Mouse (Mus musculus): Measurements from ENCODE around the gene Mpg.

Mpg gene

GRCm38 (mm10) chr11:32201922-32202685, 24.2 kb upstream of the Mpg start:
- DNase-seq: peak; percentile 36

- DNase-seq: peak; percentile 96
These were observed 21.0 kb upstream of the Mpg start, which contains the start of gene Snrnp25 for GRCm38 (mm10) chr11:32205058-32205873. Gene Snrnp25 (plus strand): TSS chr11:32205415.

GRCm38 (mm10) chr11:32210623-32211022, 15.7 kb upstream of the Mpg start:
- DNase-seq: no peak

- DNase-seq: no peak
These were observed 10.7 kb upstream of the Mpg start for GRCm38 (mm10) chr11:32215372-32216162.

- DNase-seq: peak; percentile 87
These were observed 9.5 kb upstream of the Mpg start for GRCm38 (mm10) chr11:32216851-32217250.

- no peak for DNase-seq
These were observed 7.7 kb upstream of the Mpg start for GRCm38 (mm10) chr11:32218501-32219050.

- DNase-seq: no peak
These were observed 7.0 kb upstream of the Mpg start for GRCm38 (mm10) chr11:32219287-32219686.

GRCm38 (mm10) chr11:32220607-32221224, 5.6 kb upstream of the Mpg start:
- DNase-seq: peak; percentile 31

GRCm38 (mm10) chr11:32221225-32221950, 4.9 kb upstream of the Mpg start:
- peak; percentile 64 for DNase-seq

- DNase-seq: no peak
These were observed 4.3 kb upstream of the Mpg start, which contains the start of gene Rhbdf1 for GRCm38 (mm10) chr11:32221951-32222409. Gene Rhbdf1 (minus strand): TSS chr11:32222300.

GRCm38 (mm10) chr11:32222570-32223194, 3.6 kb upstream of the Mpg start:
- peak; percentile 59 for DNase-seq

GRCm38 (mm10) chr11:32223297-32223967, 2.9 kb upstream of the Mpg start:
- DNase-seq: no peak

- DNase-seq: peak; percentile 36
These were observed 1.7 kb upstream of the Mpg start for GRCm38 (mm10) chr11:32224468-32225139.

GRCm38 (mm10) chr11:32225222-32226104, 842 bp upstream of the Mpg start:
- DNase-seq: peak; percentile 37

GRCm38 (mm10) chr11:32227041-32227440, 736 bp downstream of the Mpg start:
- no peak for DNase-seq

- no peak for DNase-seq
These were observed 1.2 kb downstream of the Mpg start for GRCm38 (mm10) chr11:32227555-32227954.

GRCm38 (mm10) chr11:32228292-32228845, 2.1 kb downstream of the Mpg start:
- DNase-seq: no peak

GRCm38 (mm10) chr11:32230220-32230619, 3.9 kb downstream of the Mpg start:
- DNase-seq: peak; percentile 43
